Mouse (Mus musculus) megakaryocyte-erythroid progenitor cell, adult 5-6 weeks (primary cell): Measurements from ENCODE around the gene Me1. TPM values are rescaled to one million over a fixed set of nuclear protein-coding genes. Genes with fewer than 3 reads are reported as not detected.

Experiments used
- ATAC-seq: replicated peaks from 2 replicates; pipeline ENCODE4 v1.8.0; 2016; ENCODE audit warnings: mild to moderate bottlenecking, inconsistent platforms; ENCODE audit not compliant: severe bottlenecking, poor library complexity, low FRiP score, low TSS enrichment
- total RNA-seq, 2 experiments: library from RNA; stranded (forward) in 1 of 2; stranded (reverse) in 1 of 2; fragments of 200-1000, 215-1000 nt in 1 of 2; fragments of >200 nt in 1 of 2; fragmentation: Nextera tagmentation in 1 of 2; gene quantifications; 2 replicates each; pipeline ENCODE4 v1.2.3; 2014 to 2017

The Me1 gene
- total RNA-seq, 2 experiments from 2014 or later, result 0.17 TPM; not detected in 1

- no peak for ATAC-seq
Observed at GRCm38 (mm10) chr9:86712648-86713047, 16.9 kb upstream of the Me1 start.

GRCm38 (mm10) chr9:86710091-86710634, 14.4 kb upstream of the Me1 start:
- no peak for ATAC-seq

- ATAC-seq, result no peak
Observed at GRCm38 (mm10) chr9:86708921-86709320, 13.2 kb upstream of the Me1 start.

- no peak for ATAC-seq
Observed at GRCm38 (mm10) chr9:86707431-86707830, 11.7 kb upstream of the Me1 start.

GRCm38 (mm10) chr9:86701844-86702243, 6.1 kb upstream of the Me1 start:
- ATAC-seq, result peak; percentile 52; the same call in 1 of the 2 replicates

- no peak for ATAC-seq
Observed at GRCm38 (mm10) chr9:86701264-86701663, 5.5 kb upstream of the Me1 start.

- ATAC-seq, result peak; percentile 11; the same call in 1 of the 2 replicates
Observed at GRCm38 (mm10) chr9:86695199-86695817, 445 bp downstream of the Me1 start.

- no peak for ATAC-seq
Observed at GRCm38 (mm10) chr9:86694644-86695043, 1.1 kb downstream of the Me1 start.

GRCm38 (mm10) chr9:86693935-86694334, 1.8 kb downstream of the Me1 start:
- no peak for ATAC-seq

GRCm38 (mm10) chr9:86692676-86693075, 3.1 kb downstream of the Me1 start:
- no peak for ATAC-seq

GRCm38 (mm10) chr9:86692251-86692650, 3.5 kb downstream of the Me1 start:
- ATAC-seq, result no peak

GRCm38 (mm10) chr9:86691101-86691500, 4.7 kb downstream of the Me1 start:
- no peak for ATAC-seq

- no peak for ATAC-seq
Observed at GRCm38 (mm10) chr9:86683713-86684209, 12.0 kb downstream of the Me1 start.

- no peak for ATAC-seq
Observed at GRCm38 (mm10) chr9:86682844-86683243, 12.9 kb downstream of the Me1 start.

- no peak for ATAC-seq
Observed at GRCm38 (mm10) chr9:86682278-86682677, 13.5 kb downstream of the Me1 start.

GRCm38 (mm10) chr9:86680431-86680830, 15.3 kb downstream of the Me1 start:
- no peak for ATAC-seq

- no peak for ATAC-seq
Observed at GRCm38 (mm10) chr9:86679843-86680417, 15.8 kb downstream of the Me1 start.

GRCm38 (mm10) chr9:86676246-86676645, 19.5 kb downstream of the Me1 start:
- ATAC-seq, result no peak

- ATAC-seq, result no peak
Observed at GRCm38 (mm10) chr9:86675426-86675825, 20.3 kb downstream of the Me1 start.

GRCm38 (mm10) chr9:86672907-86673472, 22.8 kb downstream of the Me1 start:
- ATAC-seq, result no peak
